Mouse (Mus musculus) skeletal muscle tissue, adult 2 months (tissue): ENCODE measurements around the gene Ogfod1.
A peak's percentile ranks its signal among the peaks of the same experiment; 100 is the strongest.
"Not testable (repeated sequence)": the region's sequence is repeated elsewhere in the genome, so short reads cannot be mapped to it uniquely, and the experiment has no call there.

ENCODE experiments used
- DNase-seq: peaks from one replicate; pipeline ENCODE4 v3.0.0-alpha.2; 2012; ENCODE audit warnings: low read depth, low spot score

Ogfod1 gene

GRCm38 (mm10) chr8:94036944-94037524 lies at the start of gene Ogfod1, which contains the start of gene Nudt21:
TSS of gene Ogfod1 (plus strand) at chr8:94037198.
TSS of gene Nudt21 (minus strand) at chr8:94037031.
- DNase-seq, result peak; percentile 98

GRCm38 (mm10) chr8:93989739-93990138 lies 47.3 kb upstream of the Ogfod1 start:
- no peak for DNase-seq

GRCm38 (mm10) chr8:93998961-93999360 lies 38.0 kb upstream of the Ogfod1 start:
- DNase-seq, result no peak

- DNase-seq, result no peak
Observed at GRCm38 (mm10) chr8:94004139-94004538, 32.9 kb upstream of the Ogfod1 start.

GRCm38 (mm10) chr8:94009243-94009845 lies 27.7 kb upstream of the Ogfod1 start:
- DNase-seq, result no peak

GRCm38 (mm10) chr8:94010101-94010705 lies 26.8 kb upstream of the Ogfod1 start:
- DNase-seq, result no peak

GRCm38 (mm10) chr8:94011076-94012012 lies 25.7 kb upstream of the Ogfod1 start:
- DNase-seq, result no peak

- DNase-seq, result peak; percentile 45
Observed at GRCm38 (mm10) chr8:94012013-94012951, 24.7 kb upstream of the Ogfod1 start, which contains the start of gene Amfr. TSS of gene Amfr (minus strand) at chr8:94012842.

GRCm38 (mm10) chr8:94013026-94013612 lies 23.9 kb upstream of the Ogfod1 start:
- no peak for DNase-seq

- DNase-seq, result no peak
Observed at GRCm38 (mm10) chr8:94023916-94024315, 13.1 kb upstream of the Ogfod1 start.

GRCm38 (mm10) chr8:94029701-94030100 lies 7.3 kb upstream of the Ogfod1 start:
- DNase-seq, result no peak

GRCm38 (mm10) chr8:94033601-94034000 lies 3.4 kb upstream of the Ogfod1 start:
- DNase-seq, result no peak

- DNase-seq, result no peak
Observed at GRCm38 (mm10) chr8:94035200-94035599, 1.8 kb upstream of the Ogfod1 start.

GRCm38 (mm10) chr8:94036541-94036940 lies 457 bp upstream of the Ogfod1 start:
- not testable (repeated sequence) for DNase-seq

- DNase-seq, result no peak
Observed at GRCm38 (mm10) chr8:94037806-94038205, 808 bp downstream of the Ogfod1 start.

- no peak for DNase-seq
Observed at GRCm38 (mm10) chr8:94047845-94048244, 10.8 kb downstream of the Ogfod1 start.

GRCm38 (mm10) chr8:94052696-94053095 lies 15.7 kb downstream of the Ogfod1 start:
- no peak for DNase-seq

GRCm38 (mm10) chr8:94057157-94057854 lies 20.3 kb downstream of the Ogfod1 start:
- peak; percentile 7 for DNase-seq

GRCm38 (mm10) chr8:94066121-94066863 lies 29.3 kb downstream of the Ogfod1 start:
- DNase-seq, result no peak
